Mouse (Mus musculus): Measurements from ENCODE around the gene Mad2l2. TPM values are rescaled to one million over a fixed set of nuclear protein-coding genes. Genes with fewer than 3 reads are reported as not detected.

Gene Mad2l2
- polyA plus RNA-seq (2012; rRNA removed), result 34.8 and 38.1 TPM in 2 replicates

DNA sequence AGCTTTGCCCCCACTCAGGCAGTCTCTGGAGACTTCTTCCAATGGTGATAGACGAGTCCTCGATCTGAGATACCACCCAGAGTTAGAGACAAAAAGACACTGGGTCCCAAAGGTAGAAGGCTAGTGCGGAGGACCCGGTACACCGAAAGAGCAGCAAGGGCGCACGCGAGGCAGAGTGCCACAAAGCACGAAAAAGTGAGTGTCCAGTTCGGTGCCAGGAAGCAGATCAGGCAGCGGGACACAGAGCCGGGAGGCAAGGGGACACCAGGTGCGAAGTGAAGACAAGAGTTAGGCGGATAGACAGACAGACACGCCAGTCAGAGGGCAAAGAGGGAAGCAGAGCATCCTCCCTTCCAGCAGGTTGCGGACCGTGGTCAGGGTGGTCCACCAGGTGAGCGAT lies at the start of gene Mad2l2:
Gene Mad2l2, plus strand, starts transcription at position 252 of the 400 bp plus-strand sequence.
- DNase-seq (ENCODE audit: low read depth), result no peak

DNA sequence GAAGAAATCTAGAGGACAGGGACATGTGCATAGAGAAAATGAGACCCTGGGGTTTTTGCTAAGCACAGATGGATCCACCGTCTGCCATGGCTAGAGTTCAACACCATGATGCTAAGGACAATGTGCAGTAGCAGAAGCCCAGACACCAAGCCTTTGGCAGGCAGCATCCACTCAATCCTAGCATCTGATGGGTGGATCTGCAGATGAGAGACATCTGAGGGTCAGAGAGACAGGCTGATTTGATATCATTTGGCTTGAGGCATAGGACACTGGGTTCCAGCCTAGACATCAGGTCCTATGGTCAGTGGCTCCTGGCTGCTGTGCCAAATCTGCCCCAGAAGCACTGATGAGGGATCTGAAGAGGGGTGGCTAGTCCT lies 49.6 kb upstream of the Mad2l2 start:
- DNase-seq (ENCODE audit: low read depth), result no peak

DNA sequence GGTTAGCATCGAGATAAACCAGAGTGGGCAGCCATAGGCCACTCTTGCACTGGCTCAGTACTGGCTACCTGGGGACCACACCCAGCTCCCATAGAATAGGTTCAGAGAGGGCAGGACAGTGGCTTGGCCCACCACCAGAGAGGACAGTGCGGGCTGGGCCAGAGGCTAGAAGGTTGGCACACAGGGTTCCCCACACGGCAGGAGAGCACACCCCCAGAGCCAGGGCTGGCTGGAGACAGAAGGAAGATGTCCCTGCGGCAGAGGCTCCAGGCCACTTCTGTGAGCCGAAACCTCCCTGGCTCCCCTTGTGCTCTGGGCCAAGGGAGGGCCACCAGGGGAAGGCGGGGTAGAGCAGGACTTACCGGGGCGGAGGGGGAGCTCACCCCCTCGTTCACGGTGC lies 49.0 kb upstream of the Mad2l2 start:
- no peak for DNase-seq (ENCODE audit: low read depth)

DNA sequence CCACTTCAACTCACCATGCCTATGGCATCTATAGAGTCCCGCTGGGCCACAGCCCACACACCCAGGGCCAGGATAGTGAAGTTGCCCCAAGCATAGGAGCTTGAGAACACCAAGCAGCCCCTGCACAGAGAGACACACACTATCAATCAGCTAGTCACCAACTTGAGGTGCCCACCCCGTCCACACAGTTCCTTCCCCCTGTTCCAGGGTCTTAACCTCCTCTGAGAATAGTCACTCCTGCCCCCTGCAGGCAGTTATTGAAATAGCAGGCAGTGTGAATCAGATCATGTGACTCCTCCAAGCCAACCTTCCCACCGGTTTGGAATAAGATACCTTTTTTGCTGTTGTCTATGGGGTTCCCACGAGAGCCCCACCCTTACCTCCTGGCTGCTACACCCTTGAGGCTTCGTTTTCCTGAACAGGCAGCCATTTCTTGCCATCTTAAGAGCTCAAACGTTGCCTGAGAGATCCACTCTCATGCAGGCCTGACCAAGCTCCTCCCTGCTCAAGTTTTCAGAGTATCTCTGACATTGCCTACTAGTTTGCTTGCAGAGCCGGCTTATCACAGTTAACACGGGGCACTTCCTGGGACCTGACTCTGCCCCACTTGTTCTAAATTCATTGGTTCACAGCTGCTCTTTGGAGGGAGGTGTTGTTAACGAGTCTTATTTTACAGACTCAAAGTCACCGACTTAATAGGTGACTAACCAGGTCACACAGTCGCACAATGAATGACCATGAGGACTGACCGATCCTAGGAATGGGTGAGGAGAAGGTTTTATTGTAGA lies 47.7 kb upstream of the Mad2l2 start:
- DNase-seq (ENCODE audit: low read depth), result no peak

DNA sequence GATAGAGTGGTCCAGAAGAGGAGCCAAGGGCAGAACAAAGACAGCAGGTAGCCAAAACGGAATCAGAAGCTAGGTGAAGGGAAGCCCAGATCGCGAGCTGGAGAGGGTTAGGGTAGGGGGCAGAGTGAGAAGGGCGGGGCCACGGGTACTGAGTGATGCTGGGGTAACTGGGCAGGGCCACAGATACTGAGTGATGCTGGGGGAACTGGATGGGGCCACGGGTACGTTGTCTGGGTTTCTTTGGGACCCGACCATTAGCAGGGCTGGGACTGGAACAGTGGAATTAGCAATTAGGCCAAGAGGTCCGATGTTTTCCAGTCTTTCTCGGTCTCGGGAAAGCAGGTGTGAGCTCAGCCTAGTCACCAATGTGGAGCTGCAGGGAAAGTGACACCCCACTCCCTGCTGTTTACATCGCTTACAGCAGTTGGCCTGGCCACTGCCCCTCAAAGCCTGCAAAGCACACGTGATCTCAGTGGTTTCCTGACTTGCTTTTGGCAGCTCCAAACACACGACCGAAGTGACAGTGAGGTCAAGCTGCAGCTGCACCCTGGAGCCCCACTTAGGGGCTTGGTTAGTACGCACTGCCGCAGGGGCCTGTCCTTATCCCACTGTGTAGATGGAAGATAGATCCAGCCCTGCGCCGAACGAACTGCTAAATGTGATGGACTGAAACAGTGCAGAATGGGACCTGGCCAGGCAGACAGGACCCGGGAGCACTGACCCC lies 46.8 kb upstream of the Mad2l2 start:
- no peak for DNase-seq (ENCODE audit: low read depth)

DNA sequence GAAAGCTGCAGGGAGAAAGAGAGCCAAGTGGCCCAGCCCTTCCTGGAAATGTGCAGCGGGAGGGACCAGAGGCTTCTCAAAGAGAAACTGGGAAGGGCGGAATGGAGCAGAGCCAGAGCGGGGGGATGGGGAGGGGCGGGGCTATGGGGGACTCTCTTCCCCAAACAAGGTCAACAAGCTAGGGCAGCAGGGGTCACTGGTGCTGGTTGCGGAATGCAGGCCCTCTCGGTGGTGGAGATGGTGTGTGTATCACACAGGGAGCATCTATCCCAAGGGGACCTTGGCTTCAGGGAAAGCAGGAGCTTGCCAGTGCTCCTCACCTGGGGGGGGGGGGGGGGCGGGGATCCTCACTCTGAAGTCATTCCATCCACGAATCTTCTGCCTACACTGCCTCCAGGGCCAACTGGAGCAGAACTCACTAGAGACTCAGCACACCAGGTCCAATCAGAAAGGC lies 45.9 kb upstream of the Mad2l2 start:
- no peak for DNase-seq (ENCODE audit: low read depth)

DNA sequence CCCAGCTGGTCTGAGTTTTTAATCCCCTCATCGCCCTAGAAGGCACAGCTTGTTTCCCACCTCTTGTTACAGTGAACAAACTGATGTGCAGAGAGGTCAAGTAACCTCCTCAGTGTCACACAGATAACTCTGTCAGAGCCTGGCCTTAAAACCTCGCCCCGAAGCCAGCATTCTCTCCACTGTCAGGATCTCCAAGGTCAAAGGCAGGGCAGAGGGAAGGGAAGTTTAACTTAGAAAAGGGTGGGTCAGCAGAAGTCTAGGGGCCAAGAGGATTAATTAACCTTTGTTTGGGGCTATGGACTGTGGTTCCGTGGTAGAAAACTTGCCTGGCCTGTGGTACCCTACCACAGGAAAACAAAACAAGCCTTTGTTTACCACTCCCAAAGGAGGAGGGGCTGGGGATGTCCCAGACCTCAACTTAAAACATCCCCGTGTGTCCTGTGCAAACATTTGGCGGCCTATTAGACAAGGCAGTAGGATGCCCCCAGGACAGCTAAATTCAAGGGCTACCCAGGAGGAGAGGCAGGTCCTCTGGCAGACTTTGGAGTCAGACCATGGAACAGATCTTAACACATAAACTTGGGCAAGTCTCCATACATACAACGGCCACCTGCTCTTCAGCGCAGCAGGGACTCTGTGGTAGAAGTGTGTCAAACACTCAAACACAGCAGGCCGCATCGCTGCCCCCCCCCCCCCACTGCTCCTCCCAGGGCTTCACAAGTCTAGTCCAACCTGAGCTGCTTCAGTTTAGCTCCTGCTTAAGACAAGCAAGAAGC lies 44.9 kb upstream of the Mad2l2 start:
- DNase-seq (ENCODE audit: low read depth), result no peak

DNA sequence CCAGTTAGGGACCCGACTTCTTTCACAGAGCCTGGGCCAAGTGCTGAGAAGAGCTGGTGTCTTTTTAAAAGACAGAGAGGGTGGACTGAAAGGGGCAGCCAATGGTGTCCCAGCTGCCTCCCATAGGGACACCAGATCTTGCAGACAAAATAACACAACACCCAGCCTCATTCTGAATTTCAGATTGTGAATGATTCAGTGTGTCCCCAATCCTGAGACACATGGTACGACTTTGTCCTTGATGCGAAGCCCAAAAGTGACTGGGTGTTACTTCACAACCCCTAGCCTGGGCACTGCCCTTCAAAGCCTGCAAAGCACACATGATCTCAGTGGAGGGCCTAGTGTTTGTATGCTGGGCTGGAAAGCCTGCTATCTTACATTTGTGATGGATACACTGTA lies 44.3 kb upstream of the Mad2l2 start:
- DNase-seq (ENCODE audit: low read depth), result no peak

DNA sequence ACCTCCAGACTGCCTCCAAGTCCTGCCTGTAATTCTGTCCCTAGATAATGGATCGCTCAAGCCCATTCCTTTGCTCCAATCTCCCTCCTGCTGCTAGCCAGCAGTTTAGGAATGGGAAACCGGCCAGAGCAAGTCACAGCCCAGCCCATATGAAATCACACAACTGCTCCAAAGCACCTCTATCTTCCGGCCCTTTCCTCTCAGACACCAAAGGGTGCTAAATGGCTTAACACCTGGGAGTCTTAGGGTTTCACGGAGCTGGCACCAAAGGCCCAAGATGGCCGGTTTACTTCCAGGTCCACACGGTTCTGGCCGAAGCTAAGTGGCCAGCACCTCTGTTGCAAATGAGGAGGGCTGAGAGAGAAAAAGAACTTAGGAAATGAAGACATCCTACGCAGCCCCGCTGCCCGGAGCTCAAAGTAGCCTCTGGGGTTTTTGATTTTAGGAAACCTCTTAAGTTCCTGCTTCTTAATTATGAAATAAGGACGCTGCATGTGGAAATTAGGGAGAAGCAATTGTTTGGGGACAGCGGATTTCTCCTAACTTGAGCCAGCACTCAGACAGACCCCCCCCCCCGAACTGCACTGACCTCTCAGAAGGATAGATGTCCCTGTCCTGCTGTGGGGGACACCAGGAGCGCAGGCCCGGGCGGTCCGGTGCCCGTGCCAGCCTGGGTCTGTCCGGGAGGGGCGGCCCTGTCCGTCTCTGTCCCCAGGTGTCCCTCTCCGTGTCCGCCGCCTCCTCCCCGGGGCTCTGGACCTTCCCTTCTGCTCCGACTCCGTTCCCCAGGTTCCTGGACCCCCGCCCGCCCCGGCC lies 42.9 kb upstream of the Mad2l2 start:
- DNase-seq (ENCODE audit: low read depth), result peak; percentile 31

DNA sequence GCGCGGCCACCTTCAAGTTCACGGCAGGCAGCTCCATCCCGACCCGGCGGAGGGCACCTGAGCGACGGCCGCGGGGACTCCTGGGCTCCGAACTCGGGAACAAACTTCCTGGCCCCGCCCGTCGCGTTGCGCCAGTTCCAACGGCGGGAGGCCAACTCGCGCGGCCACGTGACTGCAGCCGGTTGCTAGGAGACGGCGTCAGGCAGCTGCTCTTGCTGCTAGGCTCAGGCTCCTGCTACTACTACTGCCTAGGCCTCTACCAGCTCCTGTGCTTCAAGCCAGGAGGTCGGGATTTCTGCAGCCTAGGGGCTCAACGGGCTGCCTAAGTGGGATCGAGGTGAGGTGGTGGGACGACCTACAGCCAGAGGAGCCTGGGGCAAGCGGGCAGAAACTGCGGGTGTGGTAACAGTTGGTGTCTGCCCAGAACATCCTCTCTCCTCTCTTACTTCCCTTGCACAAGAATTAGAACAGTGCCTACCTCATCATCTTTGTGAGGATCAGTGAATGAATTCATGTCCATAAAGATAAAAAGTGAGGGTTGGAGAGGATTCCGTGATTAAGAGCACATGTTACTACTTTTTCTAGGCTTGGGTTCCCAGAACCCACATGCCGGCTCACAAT lies 42.2 kb upstream of the Mad2l2 start, which contains the start of gene Agtrap:
Gene Agtrap, minus strand, starts transcription at position 125 of the 621 bp plus-strand sequence.
- peak; percentile 24 for DNase-seq (ENCODE audit: low read depth)

DNA sequence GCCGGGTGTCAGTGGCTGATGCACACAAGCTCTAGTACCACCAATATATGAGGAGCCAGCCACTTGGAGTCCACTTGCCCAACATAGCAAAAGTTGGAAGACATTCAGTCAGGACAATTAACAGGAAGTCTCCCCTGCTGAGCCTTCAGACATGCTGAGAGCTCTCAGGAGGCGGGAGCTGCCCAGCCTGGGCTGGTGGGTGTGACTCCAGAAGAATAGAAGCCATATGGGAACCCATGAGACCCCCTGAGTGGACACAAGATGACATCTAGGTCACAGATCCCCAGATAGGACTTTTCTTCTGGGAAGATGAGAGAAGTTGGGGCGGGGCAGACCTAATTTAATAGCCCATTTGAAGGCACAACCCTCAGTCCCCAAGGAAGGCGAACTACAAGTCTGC lies 41.0 kb upstream of the Mad2l2 start:
- no peak for DNase-seq (ENCODE audit: low read depth)

DNA sequence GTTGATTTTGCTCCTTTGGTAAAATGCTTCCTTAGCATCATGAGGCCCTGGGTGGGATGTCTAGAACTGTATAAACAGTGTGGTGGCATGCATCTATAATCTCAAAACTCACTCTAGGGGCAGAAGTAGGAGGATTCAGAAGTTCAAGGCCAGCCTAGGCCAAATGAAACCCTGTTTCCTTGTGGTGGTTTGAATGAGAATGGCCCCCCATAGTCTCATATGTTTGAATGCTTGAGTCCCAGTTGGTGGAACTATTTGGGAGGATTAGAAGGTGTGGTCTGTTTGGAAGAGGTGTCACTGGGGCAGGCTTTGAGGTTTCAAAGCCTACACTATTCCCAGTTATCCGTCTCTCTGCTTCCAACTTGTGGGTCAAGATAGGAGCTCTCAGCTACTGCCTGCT lies 39.0 kb upstream of the Mad2l2 start:
- DNase-seq (ENCODE audit: low read depth), result no peak

DNA sequence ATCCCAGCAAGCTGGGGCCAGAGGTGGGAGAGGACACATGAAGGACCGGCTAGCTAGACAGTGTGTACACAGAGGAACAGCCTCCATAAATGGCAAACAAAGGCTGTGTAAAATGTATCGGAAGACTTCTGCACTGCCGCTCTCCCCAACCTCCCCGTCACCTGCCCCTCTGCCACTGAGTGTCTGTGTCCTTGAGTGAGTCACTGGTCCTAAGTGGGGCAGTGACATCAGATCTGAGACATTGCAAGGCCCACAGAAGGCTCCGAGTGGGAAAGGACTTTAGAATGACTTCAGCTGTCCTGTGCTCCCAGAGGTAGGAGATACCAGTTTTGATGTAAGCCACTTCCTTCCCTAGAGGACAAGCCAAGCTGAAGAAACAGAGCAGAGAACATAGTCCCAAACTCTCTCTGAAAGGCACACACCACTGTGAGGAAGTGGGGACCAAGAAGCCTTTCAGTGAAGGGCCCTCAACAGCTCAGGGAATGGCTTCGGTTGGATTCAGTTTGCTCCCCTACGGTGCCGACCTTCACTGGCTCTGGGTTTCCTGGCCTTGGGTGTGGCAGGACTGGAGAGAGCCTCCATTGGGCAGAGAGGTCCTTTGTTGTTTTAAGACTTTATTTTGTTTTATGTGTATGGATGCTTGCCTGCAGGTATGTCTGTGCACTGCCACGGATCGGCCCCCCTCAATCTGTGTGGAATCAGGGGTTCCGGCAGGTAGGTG lies 37.5 kb upstream of the Mad2l2 start:
- no peak for DNase-seq (ENCODE audit: low read depth)

DNA sequence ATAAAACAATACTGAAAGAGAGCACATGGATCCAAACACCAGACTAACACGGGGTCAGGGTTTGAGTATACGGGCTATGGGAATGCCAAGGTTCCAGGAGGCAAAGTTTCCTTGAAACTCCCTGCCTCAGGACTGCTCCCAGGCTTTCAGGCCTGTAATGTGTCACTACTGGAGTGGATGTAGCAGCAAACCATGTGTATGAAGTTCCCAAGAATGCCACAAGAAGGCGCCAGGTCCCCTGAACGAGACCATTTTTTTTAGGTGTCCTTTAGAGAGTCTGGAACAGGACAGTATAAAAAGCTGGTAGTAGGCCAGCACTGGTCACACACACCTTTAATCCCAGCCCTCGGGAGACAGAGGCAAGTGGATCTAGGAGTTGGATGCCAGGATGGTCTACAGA lies 36.0 kb upstream of the Mad2l2 start:
- no peak for DNase-seq (ENCODE audit: low read depth)

DNA sequence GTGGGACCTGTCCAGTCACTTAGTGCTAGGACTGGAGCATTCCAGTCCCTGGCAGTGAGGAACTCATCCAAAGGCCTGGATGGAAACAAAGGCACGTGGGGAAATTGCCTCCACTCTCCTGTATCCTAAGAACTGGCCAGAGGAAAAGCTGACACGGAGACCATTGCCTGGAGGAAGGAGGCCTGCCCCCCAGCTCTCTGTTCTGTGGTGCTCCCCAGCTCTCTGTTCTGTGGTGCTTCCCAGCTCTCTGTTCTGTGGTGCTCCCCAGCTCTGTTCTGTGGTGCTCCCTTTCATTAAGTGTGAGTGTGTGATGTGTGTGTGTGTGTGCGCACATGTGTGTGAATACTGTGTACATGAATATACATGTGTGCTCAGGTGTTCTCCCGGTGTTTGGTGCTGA lies 35.1 kb upstream of the Mad2l2 start:
- no peak for DNase-seq (ENCODE audit: low read depth)

DNA sequence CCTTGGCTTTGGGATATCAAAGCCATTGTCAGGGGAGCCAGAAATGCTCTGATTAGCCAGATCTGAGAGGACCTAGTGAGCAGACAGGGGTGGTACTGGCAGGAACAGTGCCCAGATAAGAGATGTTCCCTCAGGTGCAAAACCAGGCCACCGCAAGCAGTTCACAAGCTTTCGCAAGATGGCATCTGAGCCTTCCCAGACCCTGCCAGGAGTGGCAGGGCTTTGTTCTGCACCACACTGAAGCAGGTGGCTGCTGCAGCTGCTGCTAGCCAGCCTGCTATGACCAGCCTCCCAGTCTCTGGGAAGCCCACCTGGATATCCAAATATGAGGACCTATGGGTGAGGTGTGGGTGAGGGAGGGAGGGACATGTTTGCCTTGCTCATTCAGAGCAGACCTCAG lies 32.2 kb upstream of the Mad2l2 start:
- DNase-seq (ENCODE audit: low read depth), result no peak

DNA sequence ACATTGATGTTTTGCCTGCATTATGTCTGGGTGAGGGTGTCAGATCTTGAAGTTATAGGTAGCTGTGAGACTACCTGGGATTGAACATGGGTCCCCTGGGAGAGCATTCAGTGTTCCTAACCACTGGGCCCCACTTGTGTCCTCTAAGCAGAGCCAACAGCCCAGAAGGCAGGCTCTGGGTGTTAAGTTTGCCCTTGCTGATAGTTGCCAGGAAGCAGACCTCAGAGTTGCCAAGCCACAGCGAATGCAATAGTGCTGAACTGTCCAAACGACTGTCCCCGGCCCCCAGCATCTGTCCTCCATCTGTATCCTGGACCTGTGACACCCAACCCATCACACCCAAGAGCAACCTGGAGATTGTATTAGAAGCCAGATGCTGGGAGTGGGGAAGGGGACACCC lies 31.5 kb upstream of the Mad2l2 start:
- DNase-seq (ENCODE audit: low read depth), result no peak

DNA sequence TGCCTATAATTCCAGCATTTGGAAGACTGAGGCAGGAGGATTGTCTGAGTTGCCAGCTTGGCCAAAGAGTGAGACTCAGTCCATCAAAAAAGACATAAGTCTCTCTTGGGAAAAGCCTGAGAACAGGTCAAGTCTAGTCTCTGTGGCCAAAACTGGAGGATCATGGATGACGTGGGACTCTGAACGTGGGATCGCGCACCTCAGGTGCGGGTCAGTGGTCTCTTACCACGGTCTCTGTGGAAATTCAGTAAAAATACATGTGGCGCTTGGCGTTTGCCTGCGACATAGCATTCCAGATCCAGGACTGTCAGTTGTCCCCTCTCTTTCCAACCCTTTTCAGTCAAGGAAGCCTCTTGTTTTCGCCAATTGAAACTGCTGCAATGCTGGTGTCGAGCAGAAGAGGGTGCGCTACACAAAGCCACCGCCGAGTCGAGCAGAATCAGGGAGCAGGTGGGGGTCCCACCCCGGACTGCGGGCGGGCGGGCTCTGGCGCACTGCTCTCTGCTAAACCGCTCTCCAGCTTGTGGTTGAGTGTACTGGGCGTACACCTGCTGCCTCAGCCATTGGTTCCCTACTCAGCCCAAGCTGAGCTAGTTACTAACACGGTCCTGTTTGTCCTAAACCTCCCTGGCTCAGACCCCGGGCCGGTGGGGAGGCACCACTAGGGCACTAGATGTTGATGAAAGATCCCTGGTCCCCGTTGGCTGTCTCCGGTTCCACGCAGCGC lies 28.2 kb upstream of the Mad2l2 start:
- no peak for DNase-seq (ENCODE audit: low read depth)

DNA sequence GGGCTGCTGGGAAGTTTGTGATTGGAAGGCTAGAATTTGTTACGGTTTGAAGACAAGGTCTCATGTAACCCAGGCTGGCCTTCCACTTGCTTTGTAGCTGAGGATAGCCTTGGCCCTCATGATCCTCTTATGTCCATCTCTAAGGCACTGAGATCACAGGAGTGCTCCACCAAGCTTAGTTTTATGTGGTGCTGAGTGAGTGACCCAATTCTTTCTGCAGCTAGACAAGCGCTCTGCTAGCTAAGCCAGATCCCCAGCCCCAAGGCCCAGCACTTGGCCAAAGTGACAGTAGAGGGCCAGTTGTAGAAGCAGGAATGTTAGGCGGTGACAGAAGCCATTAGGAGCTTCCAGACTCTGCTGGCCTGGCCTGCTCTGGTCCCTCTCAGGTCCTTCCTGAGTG lies 26.0 kb upstream of the Mad2l2 start:
- DNase-seq (ENCODE audit: low read depth), result no peak

Measured in gonadal fat pad, adult 2 months (tissue).